Mouse (Mus musculus) ES-Bruce4 (cell line): Measurements from ENCODE around the gene Txlng.

Source experiments
- CTCF ChIP-seq: IDR thresholded peaks from one replicate; pipeline ENCODE4 v1.8.1; 2011; ENCODE audit warnings: low read depth, low read length
- EP300 ChIP-seq: IDR thresholded peaks from 2 replicates; pipeline ENCODE4 v1.6.1; 2011; ENCODE audit warnings: low read depth, low read length; ENCODE audit not compliant: insufficient read depth
- POLR2A ChIP-seq: IDR thresholded peaks from one replicate; pipeline ENCODE4 v1.8.1; 2011; ENCODE audit warnings: low read length; ENCODE audit not compliant: insufficient read depth

DNA sequence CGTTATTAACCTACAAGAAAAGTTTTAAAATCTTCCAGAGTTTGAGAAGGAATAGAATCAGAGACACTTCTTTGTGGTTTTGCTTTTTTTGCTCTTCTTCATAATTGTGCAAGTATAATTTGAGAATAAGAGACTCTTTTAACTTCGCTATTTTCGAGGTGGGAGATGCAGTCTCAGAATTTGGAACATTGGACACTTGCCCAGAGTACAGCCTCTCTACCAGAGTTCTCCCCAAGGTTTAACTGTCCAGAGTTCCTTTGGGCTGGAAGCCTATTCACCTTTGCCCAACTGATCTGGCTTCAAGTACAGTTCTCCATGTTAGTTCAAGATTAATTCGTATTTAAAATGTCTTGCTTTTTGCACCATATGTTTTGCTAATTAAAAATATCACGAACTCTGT is 487 bp upstream of the Txlng start:
- TF ChIP-seq CTCF (no peak), EP300 (no peak), POLR2A (no peak)
